In the genomic region with DNA sequence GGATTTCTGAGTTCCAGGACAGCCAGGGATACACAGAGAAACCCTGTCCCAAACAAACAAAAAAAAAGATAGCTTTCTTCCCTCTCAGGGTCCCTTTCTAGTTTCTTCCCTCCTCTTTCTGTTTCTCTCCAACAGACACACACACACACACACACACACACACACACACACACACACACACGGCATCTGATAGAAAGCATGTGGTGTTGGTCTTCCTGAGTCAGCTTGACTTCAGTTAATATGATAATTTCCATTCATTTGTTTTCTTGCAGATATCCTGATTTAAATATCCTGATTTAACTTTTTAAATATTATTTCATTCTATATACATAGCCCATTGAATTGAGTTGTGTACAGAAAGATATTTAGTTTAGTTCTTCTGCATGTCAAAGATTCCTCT, we compare ENCODE assay signal across 49 mouse cellular contexts. TPM values are rescaled to one million over a fixed set of nuclear protein-coding genes. Genes with fewer than 3 reads are reported as not detected.
"Had no signal": no experiment of that assay in that cellular context is flagged by ENCODE, and none has a peak within 500 bp of the region (broad histone marks: within the 10 kb centered on the region; RNA-seq: fewer than 3 reads in every experiment).

No protein-coding gene starts in this region.

- ATAC-seq: hindbrain, embryonic 16.5 days; hindbrain, postnatal 0 days; inflammation-experienced regulatory T-cells, adult 6 months; intestine, embryonic 15.5 days; intestine, embryonic 16.5 days; intestine, postnatal 0 days had no signal

- DNase-seq: heart, postnatal 10 days; heart, postnatal 14 days; heart, postnatal 36 days; heart, postnatal 4 days; kidney, adult 11 months; kidney, adult 18-20 months; kidney, adult 2 months; kidney, adult 8-10 months; kidney, adult 9 months; kidney, postnatal 10 days; kidney, postnatal 14 days; kidney, postnatal 25 days; kidney, postnatal 36 days; kidney, postnatal 4 days; layer of hippocampus, adult 9-11 months; layer of hippocampus, postnatal 36 days had no signal

- H3K27ac ChIP-seq: heart, embryonic 13.5 days; heart, embryonic 15.5 days; hindbrain, embryonic 10.5 days; hindbrain, embryonic 12.5 days; hindbrain, embryonic 13.5 days; hindbrain, embryonic 14.5 days; hindbrain, embryonic 15.5 days; hindbrain, postnatal 0 days; intestine, embryonic 15.5 days; kidney, embryonic 15.5 days; kidney, postnatal 0 days; layer of hippocampus, adult 2 months; left cerebral cortex, adult 2 months had no signal

- H3K9me3 ChIP-seq: heart, embryonic 12.5 days; heart, embryonic 13.5 days; heart, embryonic 15.5 days; hindbrain, embryonic 10.5 days; hindbrain, embryonic 12.5 days; hindbrain, embryonic 13.5 days; hindbrain, embryonic 15.5 days; intestine, embryonic 15.5 days; kidney, embryonic 15.5 days had no signal

- H3K9ac ChIP-seq: heart, embryonic 12.5 days; heart, embryonic 13.5 days; heart, embryonic 15.5 days; hindbrain, embryonic 12.5 days; hindbrain, embryonic 13.5 days; hindbrain, embryonic 14.5 days; hindbrain, embryonic 15.5 days; intestine, embryonic 15.5 days; kidney, embryonic 15.5 days had no signal

- H3K4me2 ChIP-seq: heart, embryonic 11.5 days; heart, embryonic 12.5 days; heart, embryonic 13.5 days; heart, embryonic 15.5 days; hindbrain, embryonic 12.5 days; hindbrain, embryonic 13.5 days; hindbrain, embryonic 14.5 days; hindbrain, embryonic 15.5 days; intestine, embryonic 15.5 days; kidney, embryonic 15.5 days had no signal

- H3K4me3 ChIP-seq: heart, embryonic 12.5 days; heart, embryonic 13.5 days; heart, embryonic 15.5 days; hindbrain, embryonic 10.5 days; hindbrain, embryonic 12.5 days; hindbrain, embryonic 13.5 days; hindbrain, embryonic 15.5 days; intestine, embryonic 15.5 days; kidney, embryonic 15.5 days; layer of hippocampus, adult 2 months; left cerebral cortex, adult 2 months had no signal

- H3K27me3 ChIP-seq: heart, embryonic 12.5 days; heart, embryonic 13.5 days; heart, embryonic 15.5 days; hindbrain, embryonic 12.5 days; hindbrain, embryonic 13.5 days; hindbrain, embryonic 15.5 days; intestine, embryonic 15.5 days; kidney, embryonic 15.5 days had no signal

- H3K4me1 ChIP-seq: heart, embryonic 13.5 days; heart, embryonic 15.5 days; hindbrain, embryonic 10.5 days; hindbrain, embryonic 12.5 days; hindbrain, embryonic 13.5 days; hindbrain, embryonic 15.5 days; intestine, embryonic 15.5 days; kidney, embryonic 15.5 days had no signal

RNA-seq across cellular contexts. Expression of a gene that starts 28.7 kb away (rescaled TPM):
- total RNA-seq: heart, postnatal 10 days; heart, postnatal 14 days; heart, postnatal 25 days; heart, postnatal 36 days; heart, postnatal 4 days; hematopoietic stem cell, adult 5-6 weeks; hindbrain, postnatal 0 days; layer of hippocampus, adult 18-20 months; layer of hippocampus, adult 2 months; layer of hippocampus, postnatal 14 days; layer of hippocampus, postnatal 25 days; layer of hippocampus, postnatal 36 days; left cerebral cortex, adult 18-20 months; left cerebral cortex, adult 2 months had no signal
- polyA plus RNA-seq: heart, embryonic 12.5 days; heart, embryonic 13.5 days; heart, embryonic 14.5 days; heart, embryonic 15.5 days; heart, embryonic 16.5 days; heart, postnatal 0 days; hindbrain, embryonic 11.5 days; hindbrain, embryonic 15.5 days; inflammation-experienced regulatory T-cells, adult 6 months; intestine, embryonic 14.5 days; intestine, embryonic 15.5 days; intestine, embryonic 16.5 days; intestine, postnatal 0 days; kidney, adult 2 months; kidney, embryonic 14.5 days; kidney, embryonic 15.5 days; kidney, embryonic 16.5 days; kidney, postnatal 0 days; large intestine, adult 2 months had no signal
